Mouse (Mus musculus): Measurements from ENCODE around the gene Taf15.

Gene Taf15

GRCm38 (mm10) chr11:83455608-83456007, 17.3 kb upstream of the Taf15 start:
- peak; percentile 57 for DNase-seq (ENCODE audit: extremely low read depth, insufficient read length, low spot score)

- DNase-seq (ENCODE audit: extremely low read depth, insufficient read length, low spot score), result no peak
Observed at GRCm38 (mm10) chr11:83457257-83457656, 15.6 kb upstream of the Taf15 start.

GRCm38 (mm10) chr11:83457912-83458601, 14.8 kb upstream of the Taf15 start:
- DNase-seq (ENCODE audit: extremely low read depth, insufficient read length, low spot score), result peak; percentile 78

GRCm38 (mm10) chr11:83461462-83462027, 11.3 kb upstream of the Taf15 start:
- DNase-seq (ENCODE audit: extremely low read depth, insufficient read length, low spot score), result no peak

- DNase-seq (ENCODE audit: extremely low read depth, insufficient read length, low spot score), result peak; percentile 84
Observed at GRCm38 (mm10) chr11:83462711-83463244, 10.1 kb upstream of the Taf15 start, which contains the start of gene Mmp28. TSS of gene Mmp28 (minus strand) at chr11:83463071.

GRCm38 (mm10) chr11:83465976-83466375, 6.9 kb upstream of the Taf15 start:
- peak; percentile 69 for DNase-seq (ENCODE audit: extremely low read depth, insufficient read length, low spot score)

- DNase-seq (ENCODE audit: extremely low read depth, insufficient read length, low spot score), result peak; percentile 82
Observed at GRCm38 (mm10) chr11:83467120-83467652, 5.7 kb upstream of the Taf15 start.

GRCm38 (mm10) chr11:83468765-83469164, 4.1 kb upstream of the Taf15 start:
- DNase-seq (ENCODE audit: extremely low read depth, insufficient read length, low spot score), result peak; percentile 40

- no peak for DNase-seq (ENCODE audit: extremely low read depth, insufficient read length, low spot score)
Observed at GRCm38 (mm10) chr11:83471766-83472165, 1.1 kb upstream of the Taf15 start.

GRCm38 (mm10) chr11:83473235-83474016, 540 bp downstream of the Taf15 start:
- DNase-seq (ENCODE audit: extremely low read depth, insufficient read length, low spot score), result no peak

- no peak for DNase-seq (ENCODE audit: extremely low read depth, insufficient read length, low spot score)
Observed at GRCm38 (mm10) chr11:83491488-83491887, 18.6 kb downstream of the Taf15 start.

GRCm38 (mm10) chr11:83495571-83495970, 22.7 kb downstream of the Taf15 start:
- DNase-seq (ENCODE audit: extremely low read depth, insufficient read length, low spot score), result no peak

- DNase-seq (ENCODE audit: extremely low read depth, insufficient read length, low spot score), result no peak
Observed at GRCm38 (mm10) chr11:83504308-83504707, 31.4 kb downstream of the Taf15 start.

GRCm38 (mm10) chr11:83509521-83509920, 36.6 kb downstream of the Taf15 start:
- DNase-seq (ENCODE audit: extremely low read depth, insufficient read length, low spot score), result no peak

GRCm38 (mm10) chr11:83517153-83517552, 44.3 kb downstream of the Taf15 start:
- DNase-seq (ENCODE audit: extremely low read depth, insufficient read length, low spot score), result no peak

GRCm38 (mm10) chr11:83518371-83518770, 45.5 kb downstream of the Taf15 start:
- no peak for DNase-seq (ENCODE audit: extremely low read depth, insufficient read length, low spot score)

- no peak for DNase-seq (ENCODE audit: extremely low read depth, insufficient read length, low spot score)
Observed at GRCm38 (mm10) chr11:83522075-83522474, 49.2 kb downstream of the Taf15 start, which contains the start of gene Heatr9. TSS of gene Heatr9 (minus strand) at chr11:83522175.

- DNase-seq (ENCODE audit: extremely low read depth, insufficient read length, low spot score), result no peak
Observed at GRCm38 (mm10) chr11:83529024-83529423, 56.1 kb downstream of the Taf15 start.

GRCm38 (mm10) chr11:83530360-83530759, 57.5 kb downstream of the Taf15 start, which contains the start of gene Ccl5:
TSS of gene Ccl5 (minus strand) at chr11:83530518.
- DNase-seq (ENCODE audit: extremely low read depth, insufficient read length, low spot score), result no peak

GRCm38 (mm10) chr11:83533192-83533591, 60.3 kb downstream of the Taf15 start:
- no peak for DNase-seq (ENCODE audit: extremely low read depth, insufficient read length, low spot score)

GRCm38 (mm10) chr11:83534143-83534542, 61.3 kb downstream of the Taf15 start:
- DNase-seq (ENCODE audit: extremely low read depth, insufficient read length, low spot score), result no peak

Measured in 3134 (cell line).